Mouse (Mus musculus) megakaryocyte, embryonic 14.5 days (primary cell): ENCODE results near the gene Colec11.

Source experiments
- FLI1 ChIP-seq: IDR thresholded peaks from 2 replicates; pipeline ENCODE4 v1.6.1; 2012; ENCODE audit warnings: low read length, inconsistent platforms, mixed read lengths
- GATA1 ChIP-seq: IDR thresholded peaks from 3 replicates; pipeline ENCODE4 v1.6.1; 2012; ENCODE audit warnings: mixed read lengths, low read length, inconsistent platforms, borderline replicate concordance

DNA sequence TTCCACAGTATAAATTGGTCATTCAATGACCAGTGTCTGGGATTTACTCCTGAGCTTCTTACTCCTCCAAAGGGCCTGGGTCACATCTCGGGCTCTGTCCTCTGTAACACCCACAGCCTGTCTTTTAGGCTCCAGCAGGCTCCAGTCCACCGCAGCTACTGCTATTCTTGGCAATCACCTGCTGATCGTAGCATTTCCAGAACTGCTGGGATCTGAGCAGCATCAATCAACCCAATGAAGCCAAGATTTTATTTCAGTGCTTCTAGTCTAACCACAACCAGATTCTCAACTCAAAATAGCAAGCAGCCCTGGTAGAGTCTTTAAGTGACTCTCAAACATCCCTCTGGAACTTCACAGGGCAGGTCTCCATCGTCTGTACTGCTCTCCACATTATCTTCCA is 74.3 kb downstream of the Colec11 start:
- TF ChIP-seq GATA1: no peak
- no peak for TF ChIP-seq FLI1
